Mouse (Mus musculus): ENCODE measurements around the gene Gm20509. TPM values are rescaled to one million over a fixed set of nuclear protein-coding genes. Genes with fewer than 3 reads are reported as not detected.
"Not testable (repeated sequence)": the region's sequence is repeated elsewhere in the genome, so short reads cannot be mapped to it uniquely, and the experiment has no call there.

The Gm20509 gene
- polyA plus RNA-seq, 1 experiment from 2014 or later: not detected

- Histone ChIP-seq H3K36me3 (ENCODE audit: control insufficient read depth, insufficient read depth) (peaks cover 9% of the 10 kb centered on the region), H3K4me3 (ENCODE audit: low read depth, low read length) (peak within 1 kb of the TSS; percentile 92), H3K9me3 (replicated peaks; ENCODE audit: control insufficient read depth, low read length) (no peaks in the 10 kb centered on the region), H3K4me2 (ENCODE audit: low read depth, low read length) (peak within 1 kb of the TSS; percentile 74), H3K9ac (ENCODE audit: low read depth, low read length) (peak within 1 kb of the TSS; percentile 80), H3K27ac (ENCODE audit: low read length) (peak within 1 kb of the TSS; percentile 51), H3K27me3 (ENCODE audit: control insufficient read depth, insufficient read depth, low read depth, low read length) (no peaks in the 10 kb centered on the region), H3K4me1 (ENCODE audit: control insufficient read depth, low read depth, low read length) (peaks cover 4% of the 10 kb centered on the region)
- peak; percentile 92 for ATAC-seq (ENCODE audit: low read depth)
- under 1% methylated on average over 64 of the region's 64 CpGs for WGBS (ENCODE audit: insufficient replicate concordance)
These were observed 10.9 kb downstream of the Gm20509 start, which contains the start of gene Rsl24d1 for GRCm38 (mm10) chr9:73112919-73113906. TSS of gene Rsl24d1 (plus strand) at chr9:73113426.

- not testable (repeated sequence) for H3K4me1 ChIP-seq (ENCODE audit: control insufficient read depth, low read depth, low read length); H3K27me3 ChIP-seq (ENCODE audit: control insufficient read depth, insufficient read depth, low read depth, low read length); H3K27ac ChIP-seq (ENCODE audit: low read length); H3K9ac ChIP-seq (ENCODE audit: low read depth, low read length); ATAC-seq (ENCODE audit: low read depth); H3K9me3 ChIP-seq (replicated peaks; ENCODE audit: control insufficient read depth, low read length); H3K4me3 ChIP-seq (ENCODE audit: low read depth, low read length); H3K4me2 ChIP-seq (ENCODE audit: low read depth, low read length)
- WGBS (ENCODE audit: insufficient replicate concordance): 74% methylated on average over 5 of the region's 6 CpGs
- peaks cover 23% of the 10 kb centered on the region for H3K36me3 ChIP-seq (ENCODE audit: control insufficient read depth, insufficient read depth)
These were observed 14.4 kb downstream of the Gm20509 start for GRCm38 (mm10) chr9:73116704-73117103.

- H3K27ac ChIP-seq (ENCODE audit: low read length): no peak overlapping the region
- H3K36me3 ChIP-seq (ENCODE audit: control insufficient read depth, insufficient read depth): peaks cover 26% of the 10 kb centered on the region
- no peak overlapping the region for H3K9ac ChIP-seq (ENCODE audit: low read depth, low read length)
- ATAC-seq (ENCODE audit: low read depth): no peak
- H3K4me1 ChIP-seq (ENCODE audit: control insufficient read depth, low read depth, low read length): peaks cover 4% of the 10 kb centered on the region
- WGBS (ENCODE audit: insufficient replicate concordance): 73% methylated on average over 4 of the region's 4 CpGs
- no peak overlapping the region for H3K4me2 ChIP-seq (ENCODE audit: low read depth, low read length)
- no peaks in the 10 kb centered on the region for H3K9me3 ChIP-seq (replicated peaks; ENCODE audit: control insufficient read depth, low read length)
- no peaks in the 10 kb centered on the region for H3K27me3 ChIP-seq (ENCODE audit: control insufficient read depth, insufficient read depth, low read depth, low read length)
- no peak overlapping the region for H3K4me3 ChIP-seq (ENCODE audit: low read depth, low read length)
These were observed 15.7 kb downstream of the Gm20509 start for GRCm38 (mm10) chr9:73118012-73118411.

- Histone ChIP-seq H3K27ac (ENCODE audit: low read length) (no peak overlapping the region), H3K9me3 (replicated peaks; ENCODE audit: control insufficient read depth, low read length) (no peaks in the 10 kb centered on the region), H3K4me2 (ENCODE audit: low read depth, low read length) (no peak overlapping the region), H3K4me1 (ENCODE audit: control insufficient read depth, low read depth, low read length) (no peaks in the 10 kb centered on the region), H3K36me3 (ENCODE audit: control insufficient read depth, insufficient read depth) (peaks cover 28% of the 10 kb centered on the region), H3K9ac (ENCODE audit: low read depth, low read length) (no peak overlapping the region), H3K27me3 (ENCODE audit: control insufficient read depth, insufficient read depth, low read depth, low read length) (no peaks in the 10 kb centered on the region), H3K4me3 (ENCODE audit: low read depth, low read length) (no peak overlapping the region)
- 64% methylated on average over 8 of the region's 8 CpGs for WGBS (ENCODE audit: insufficient replicate concordance)
- ATAC-seq (ENCODE audit: low read depth): no peak
These were observed 19.5 kb downstream of the Gm20509 start for GRCm38 (mm10) chr9:73121735-73122134.

GRCm38 (mm10) chr9:73125043-73125570 lies 22.8 kb downstream of the Gm20509 start:
- no peak overlapping the region for H3K4me3 ChIP-seq (ENCODE audit: low read depth, low read length)
- H3K9me3 ChIP-seq (replicated peaks; ENCODE audit: control insufficient read depth, low read length): no peaks in the 10 kb centered on the region
- no peak overlapping the region for H3K27ac ChIP-seq (ENCODE audit: low read length)
- H3K27me3 ChIP-seq (ENCODE audit: control insufficient read depth, insufficient read depth, low read depth, low read length): no peaks in the 10 kb centered on the region
- peaks cover 23% of the 10 kb centered on the region for H3K36me3 ChIP-seq (ENCODE audit: control insufficient read depth, insufficient read depth)
- H3K9ac ChIP-seq (ENCODE audit: low read depth, low read length): no peak overlapping the region
- no peaks in the 10 kb centered on the region for H3K4me1 ChIP-seq (ENCODE audit: control insufficient read depth, low read depth, low read length)
- no peak for ATAC-seq (ENCODE audit: low read depth)
- no peak overlapping the region for H3K4me2 ChIP-seq (ENCODE audit: low read depth, low read length)
- 58% methylated on average over 8 of the region's 8 CpGs for WGBS (ENCODE audit: insufficient replicate concordance)

GRCm38 (mm10) chr9:73127457-73127856 lies 25.2 kb downstream of the Gm20509 start:
- Histone ChIP-seq H3K9me3 (replicated peaks; ENCODE audit: control insufficient read depth, low read length) (no peaks in the 10 kb centered on the region), H3K27ac (ENCODE audit: low read length) (peak overlapping the region; percentile 43), H3K4me3 (ENCODE audit: low read depth, low read length) (no peak overlapping the region), H3K36me3 (ENCODE audit: control insufficient read depth, insufficient read depth) (peaks cover 10% of the 10 kb centered on the region; the same call in 1 of the 2 replicates), H3K4me1 (ENCODE audit: control insufficient read depth, low read depth, low read length) (no peaks in the 10 kb centered on the region), H3K4me2 (ENCODE audit: low read depth, low read length) (no peak overlapping the region), H3K27me3 (ENCODE audit: control insufficient read depth, insufficient read depth, low read depth, low read length) (no peaks in the 10 kb centered on the region), H3K9ac (ENCODE audit: low read depth, low read length) (no peak overlapping the region)
- no peak for ATAC-seq (ENCODE audit: low read depth)
- 33% methylated on average over 2 of the region's 2 CpGs for WGBS (ENCODE audit: insufficient replicate concordance)

- Histone ChIP-seq H3K4me1 (ENCODE audit: control insufficient read depth, low read depth, low read length) (no peaks in the 10 kb centered on the region), H3K9ac (ENCODE audit: low read depth, low read length) (no peak overlapping the region), H3K27me3 (ENCODE audit: control insufficient read depth, insufficient read depth, low read depth, low read length) (no peaks in the 10 kb centered on the region), H3K9me3 (replicated peaks; ENCODE audit: control insufficient read depth, low read length) (no peaks in the 10 kb centered on the region), H3K36me3 (ENCODE audit: control insufficient read depth, insufficient read depth) (peaks cover 8% of the 10 kb centered on the region; the same call in 1 of the 2 replicates), H3K27ac (ENCODE audit: low read length) (no peak overlapping the region), H3K4me3 (ENCODE audit: low read depth, low read length) (no peak overlapping the region), H3K4me2 (ENCODE audit: low read depth, low read length) (no peak overlapping the region)
- no peak for ATAC-seq (ENCODE audit: low read depth)
- WGBS (ENCODE audit: insufficient replicate concordance): 76% methylated on average over 8 of the region's 8 CpGs
These were observed 27.6 kb downstream of the Gm20509 start for GRCm38 (mm10) chr9:73129875-73130274.

GRCm38 (mm10) chr9:73130529-73130928 lies 28.3 kb downstream of the Gm20509 start:
- WGBS (ENCODE audit: insufficient replicate concordance): 82% methylated on average over 4 of the region's 4 CpGs
- H3K9me3 ChIP-seq (replicated peaks; ENCODE audit: control insufficient read depth, low read length): no peaks in the 10 kb centered on the region
- no peak for ATAC-seq (ENCODE audit: low read depth)
- no peaks in the 10 kb centered on the region for H3K4me1 ChIP-seq (ENCODE audit: control insufficient read depth, low read depth, low read length)
- no peaks in the 10 kb centered on the region for H3K27me3 ChIP-seq (ENCODE audit: control insufficient read depth, insufficient read depth, low read depth, low read length)
- peaks cover 8% of the 10 kb centered on the region; the same call in 1 of the 2 replicates for H3K36me3 ChIP-seq (ENCODE audit: control insufficient read depth, insufficient read depth)
- no peak overlapping the region for H3K9ac ChIP-seq (ENCODE audit: low read depth, low read length)
- no peak overlapping the region for H3K27ac ChIP-seq (ENCODE audit: low read length)
- H3K4me3 ChIP-seq (ENCODE audit: low read depth, low read length): no peak overlapping the region
- H3K4me2 ChIP-seq (ENCODE audit: low read depth, low read length): no peak overlapping the region

GRCm38 (mm10) chr9:73137341-73137886 lies 35.1 kb downstream of the Gm20509 start:
- H3K27me3 ChIP-seq (ENCODE audit: control insufficient read depth, insufficient read depth, low read depth, low read length): no peaks in the 10 kb centered on the region
- ATAC-seq (ENCODE audit: low read depth): no peak
- H3K4me2 ChIP-seq (ENCODE audit: low read depth, low read length): no peak overlapping the region
- H3K4me1 ChIP-seq (ENCODE audit: control insufficient read depth, low read depth, low read length): no peaks in the 10 kb centered on the region
- no peak overlapping the region for H3K4me3 ChIP-seq (ENCODE audit: low read depth, low read length)
- H3K9ac ChIP-seq (ENCODE audit: low read depth, low read length): no peak overlapping the region
- H3K27ac ChIP-seq (ENCODE audit: low read length): no peak overlapping the region
- H3K9me3 ChIP-seq (replicated peaks; ENCODE audit: control insufficient read depth, low read length): no peaks in the 10 kb centered on the region
- no peaks in the 10 kb centered on the region for H3K36me3 ChIP-seq (ENCODE audit: control insufficient read depth, insufficient read depth)
- 54% methylated on average over 11 of the region's 11 CpGs for WGBS (ENCODE audit: insufficient replicate concordance)
